Mouse (Mus musculus) adrenal gland, postnatal 36 days (tissue): ENCODE measurements around the gene Rnf121. TPM values are rescaled to one million over a fixed set of nuclear protein-coding genes. Genes with fewer than 3 reads are reported as not detected.

ENCODE experiments used
- DNase-seq, 2 experiments: peaks; one replicate each; pipeline ENCODE4 v3.0.0; 2021; ENCODE audit warnings: mixed read lengths in 1 of 2
- long read RNA-seq, 2 experiments: library from polyadenylated mRNA; stranded (forward); transcript quantifications; one replicate each; pipeline ENCODE4 v2.0.0; 2021; ENCODE audit warnings: borderline sequencing depth in 2 of 2
- total RNA-seq, 2 experiments: library from RNA; stranded (reverse); gene quantifications; 2 replicates each; pipeline ENCODE4 v1.2.3; 2021

The Rnf121 gene
- total RNA-seq = 10 to 100 TPM; 33.0 to 38.6 TPM
- long read RNA-seq, experiment 1, transcript Rnf121-202 (9 exons, 2,249 nt) = major isoform, 51 of 62 reads
- long read RNA-seq, experiment 1, partial matches to known transcripts = 2 of 62 reads
- long read RNA-seq, experiment 1, other reads (novel, unspliced or antisense) = 8 of 62 reads
- long read RNA-seq, experiment 2, transcript Rnf121-202 (9 exons, 2,249 nt) = major isoform, 6 of 7 reads
- long read RNA-seq, experiment 2, partial matches to known transcripts = 0 of 7 reads
- long read RNA-seq, experiment 2, other reads (novel, unspliced or antisense) = 1 of 7 reads

DNA sequence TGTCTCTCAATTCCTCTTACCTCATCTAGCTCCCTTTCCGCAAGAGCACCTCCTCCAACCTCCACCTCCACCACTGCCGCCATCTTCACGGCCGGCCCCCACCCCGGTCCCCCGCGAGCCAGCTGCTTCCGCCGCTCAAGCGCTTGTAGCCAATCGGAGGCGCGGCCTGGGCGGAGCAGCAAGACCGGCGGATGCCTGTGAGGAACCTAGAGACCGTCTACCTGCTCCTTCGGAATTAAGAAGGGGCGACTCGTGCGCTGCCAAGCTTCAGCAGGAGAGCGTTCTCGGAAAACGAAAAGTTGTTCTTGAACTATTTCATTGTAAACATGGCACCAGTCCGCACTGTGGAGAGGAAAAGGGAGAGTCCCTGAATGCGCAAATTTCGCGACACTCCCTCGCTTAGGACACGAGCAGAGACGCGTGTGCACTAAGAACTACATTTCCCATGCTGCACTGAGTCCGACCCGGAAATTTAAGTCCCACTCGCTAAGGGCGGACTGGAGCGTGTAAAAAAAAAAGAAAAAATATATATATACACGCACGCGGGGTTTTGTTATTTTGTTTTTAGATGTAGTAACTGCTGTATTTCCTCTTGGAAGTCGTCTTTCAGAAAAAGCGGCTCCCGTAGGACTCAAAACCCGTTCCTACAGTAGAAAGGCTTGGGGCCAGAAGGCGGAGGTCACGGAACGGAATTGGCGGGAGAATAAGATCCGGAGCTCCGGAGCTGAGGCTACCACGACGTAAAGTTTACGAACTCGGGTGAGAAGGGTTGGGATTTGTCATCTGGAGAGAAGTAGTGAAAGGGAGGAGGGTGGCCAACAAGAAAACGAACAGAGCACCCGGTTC lies at the start of gene Rnf121, which contains the start of the genes Xndc1 and Xntrpc:
Rnf121 (minus strand) TSS at position 424 of the 846 bp plus-strand sequence.
Xndc1 (plus strand) TSS at position 466 of the 846 bp plus-strand sequence.
Xntrpc (plus strand) TSS at position 668 of the 846 bp plus-strand sequence.
- DNase-seq = peak; percentile 95 to 97

DNA sequence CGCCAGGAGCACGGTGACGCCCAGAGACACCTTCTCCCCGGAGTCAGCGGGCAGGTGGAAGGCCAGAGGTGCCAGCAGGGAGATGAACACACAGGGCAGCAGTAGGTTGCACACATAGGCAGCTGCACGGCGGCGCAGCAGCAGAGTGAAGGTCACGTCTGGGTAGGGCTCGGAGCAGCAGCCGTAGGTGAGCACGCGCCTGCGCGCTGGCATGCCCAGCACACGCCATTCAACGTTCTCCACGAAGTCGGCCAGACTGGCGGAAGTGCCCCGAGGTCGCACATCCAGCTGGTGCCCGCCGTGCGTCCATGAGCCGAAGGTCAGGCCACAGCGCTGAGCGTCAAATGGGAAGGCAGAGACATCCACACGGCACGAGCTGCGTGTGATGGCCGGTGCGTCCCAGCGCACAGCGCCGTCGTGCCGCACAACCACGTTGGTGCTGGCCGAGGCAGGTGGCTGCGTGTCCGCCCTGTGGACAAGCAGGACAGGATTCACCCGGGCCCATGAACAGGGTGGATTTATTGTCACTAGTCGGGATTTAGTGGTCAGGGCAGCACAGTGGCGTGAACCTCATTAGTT lies 48.0 kb upstream of the Rnf121 start:
- no peak for DNase-seq

- DNase-seq = no peak
These were observed 44.5 kb upstream of the Rnf121 start for GRCm38 (mm10) chr7:102109746-102110145.

GRCm38 (mm10) chr7:102109171-102109570 lies 43.9 kb upstream of the Rnf121 start, which contains the start of gene Art5:
Gene Art5 (minus strand): TSS chr7:102109489.
- DNase-seq = no peak

DNA sequence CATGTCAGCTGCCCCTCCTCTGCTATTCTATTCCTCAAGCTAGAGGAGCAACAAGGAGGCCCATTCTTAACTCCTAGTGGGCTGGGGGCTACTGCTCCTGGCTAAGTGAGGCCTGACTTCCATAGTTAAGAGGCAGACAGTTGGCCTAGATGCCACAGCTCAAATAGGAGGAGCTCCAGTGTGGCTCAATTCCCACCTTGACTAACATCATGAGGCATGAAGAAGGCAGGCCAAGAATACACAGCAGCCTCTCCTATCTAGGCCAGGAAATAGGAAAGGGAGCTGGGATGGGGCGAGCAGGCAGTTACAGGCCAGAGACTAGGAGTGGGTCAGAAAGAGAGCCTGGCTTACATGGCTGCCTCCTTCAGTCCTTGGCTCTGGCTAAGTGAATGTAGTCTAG lies 42.9 kb upstream of the Rnf121 start:
- DNase-seq = no peak

DNA sequence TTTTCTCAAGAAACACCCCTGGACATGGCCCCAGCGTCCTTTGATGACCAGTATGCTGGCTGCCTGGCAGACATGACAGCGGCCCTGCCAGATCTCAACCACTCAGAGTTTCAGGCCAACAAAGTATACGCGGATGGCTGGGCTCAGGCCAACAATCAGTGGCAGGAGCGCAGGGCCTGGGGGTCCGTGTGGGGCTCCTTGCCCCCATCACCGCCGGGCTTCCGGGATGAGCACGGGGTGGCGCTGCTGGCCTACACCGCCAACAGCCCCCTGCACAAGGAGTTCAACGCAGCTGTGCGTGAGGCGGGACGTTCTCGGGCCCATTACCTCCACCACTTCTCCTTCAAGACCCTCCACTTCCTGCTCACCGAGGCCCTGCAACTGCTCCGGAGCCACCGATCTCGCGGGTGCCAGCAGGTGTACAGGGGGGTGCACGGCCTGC lies 41.5 kb upstream of the Rnf121 start:
- DNase-seq = no peak

- DNase-seq = no peak
These were observed 38.9 kb upstream of the Rnf121 start for GRCm38 (mm10) chr7:102104126-102104525.

GRCm38 (mm10) chr7:102103555-102103954 lies 38.3 kb upstream of the Rnf121 start:
- DNase-seq = no peak

DNA sequence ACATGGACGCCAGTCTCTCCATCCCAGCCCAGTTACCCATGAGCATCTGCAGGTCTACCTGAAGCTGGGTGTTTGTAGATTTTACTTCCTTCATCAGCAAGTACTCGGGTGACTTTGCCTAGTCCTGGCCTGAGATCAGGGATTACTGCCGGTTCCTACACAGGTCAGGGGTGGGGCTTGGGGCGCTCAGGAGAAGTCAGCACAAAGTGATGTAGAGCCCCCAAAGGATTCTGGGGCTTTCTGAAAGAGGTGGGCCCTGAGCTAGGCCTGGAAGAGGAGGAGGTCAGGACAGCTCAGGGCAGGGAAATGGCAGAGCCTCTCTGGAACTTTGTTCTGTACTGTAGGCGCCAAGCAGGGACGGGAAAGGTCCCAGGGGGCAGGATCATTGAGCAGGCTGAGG lies 37.4 kb upstream of the Rnf121 start:
- DNase-seq = peak in 1 of 2 experiments; percentile 36

DNA sequence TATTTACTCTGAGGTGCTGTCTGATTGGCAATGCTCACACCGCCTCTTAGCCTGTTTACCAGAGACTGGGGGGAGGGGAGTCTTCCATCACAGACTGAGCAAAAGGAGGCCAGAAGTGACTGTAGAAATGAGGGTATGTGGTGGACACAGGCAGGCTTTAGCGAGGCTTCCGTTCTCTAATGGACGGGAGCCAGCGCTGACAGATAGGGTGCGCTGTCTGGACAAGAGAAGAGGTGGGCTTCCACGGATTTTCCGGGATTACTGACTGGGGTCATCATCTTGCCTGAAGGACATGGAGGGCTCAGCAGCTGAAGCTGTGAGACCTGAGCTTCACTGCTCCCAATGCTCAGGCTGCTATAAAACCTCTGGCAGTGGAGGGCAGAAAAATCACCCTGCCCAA lies 37.0 kb upstream of the Rnf121 start:
- no peak for DNase-seq

DNA sequence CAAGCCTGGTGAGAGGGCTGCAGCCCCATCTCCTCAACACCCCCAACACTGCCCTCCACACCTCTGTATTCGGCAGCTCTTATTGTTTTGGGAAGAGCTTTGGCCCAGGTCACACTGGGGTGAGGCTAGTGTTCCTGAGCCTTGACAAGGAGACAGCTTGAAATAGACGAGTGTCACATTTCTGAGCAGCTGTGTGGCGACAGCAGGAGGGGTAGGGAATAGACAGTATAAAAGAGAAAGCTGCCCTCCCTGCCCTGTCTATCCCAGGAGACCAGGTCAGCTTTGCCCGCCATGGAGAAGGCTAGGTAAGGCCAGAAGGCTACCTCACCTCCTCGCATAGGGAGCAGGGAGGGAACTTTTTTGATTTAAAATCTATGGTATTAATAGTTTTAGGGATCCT lies 36.2 kb upstream of the Rnf121 start, which contains the start of gene Art1:
Art1 (plus strand) TSS at position 257 of the 400 bp plus-strand sequence.
- DNase-seq = no peak

GRCm38 (mm10) chr7:102100868-102101267 lies 35.6 kb upstream of the Rnf121 start:
- DNase-seq = no peak

GRCm38 (mm10) chr7:102099760-102100661 lies 34.7 kb upstream of the Rnf121 start:
- DNase-seq = no peak

DNA sequence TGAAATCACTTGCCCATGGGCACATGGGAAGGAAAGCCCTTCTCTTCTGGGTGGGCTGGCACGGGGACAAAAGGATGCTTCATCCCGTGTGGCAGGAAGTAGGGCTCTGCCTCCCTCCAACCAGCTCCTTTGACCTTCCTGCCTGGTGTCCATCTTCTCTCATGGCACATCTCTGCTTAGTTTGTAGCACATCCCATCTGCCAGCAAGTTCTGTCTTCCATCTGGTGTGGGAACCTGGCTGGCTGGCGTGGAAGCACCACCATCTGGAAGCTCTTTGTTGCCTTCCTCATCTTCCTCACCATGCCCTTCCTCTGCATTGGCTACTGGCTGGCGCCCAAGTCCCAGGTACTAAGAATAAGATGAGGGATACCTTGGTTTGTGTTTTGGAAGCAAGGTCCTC lies 22.1 kb upstream of the Rnf121 start:
- no peak for DNase-seq

DNA sequence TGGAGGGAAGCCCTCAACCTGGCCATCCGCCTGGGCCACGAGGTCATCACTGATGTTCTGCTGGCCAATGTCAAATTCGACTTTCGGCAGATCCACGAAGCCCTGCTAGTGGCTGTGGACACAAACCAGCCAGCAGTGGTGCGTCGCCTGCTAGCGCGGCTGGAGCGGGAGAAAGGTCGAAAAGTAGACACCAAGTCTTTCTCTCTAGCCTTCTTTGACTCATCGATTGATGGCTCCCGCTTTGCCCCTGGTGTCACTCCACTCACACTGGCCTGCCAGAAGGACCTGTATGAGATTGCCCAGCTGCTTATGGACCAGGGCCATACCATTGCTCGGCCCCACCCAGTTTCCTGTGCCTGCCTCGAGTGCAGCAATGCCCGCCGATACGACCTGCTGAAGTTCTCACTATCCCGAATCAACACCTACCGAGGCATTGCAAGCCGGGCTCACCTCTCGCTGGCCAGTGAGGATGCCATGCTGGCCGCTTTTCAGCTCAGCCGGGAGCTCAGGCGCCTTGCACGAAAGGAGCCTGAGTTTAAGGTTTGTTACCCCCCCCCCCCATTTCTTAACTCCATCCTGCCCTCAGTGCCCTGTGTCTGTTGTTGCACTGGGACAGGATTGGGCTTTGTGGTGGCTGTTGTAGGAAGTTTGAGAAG lies 18.9 kb upstream of the Rnf121 start:
- DNase-seq = no peak

DNA sequence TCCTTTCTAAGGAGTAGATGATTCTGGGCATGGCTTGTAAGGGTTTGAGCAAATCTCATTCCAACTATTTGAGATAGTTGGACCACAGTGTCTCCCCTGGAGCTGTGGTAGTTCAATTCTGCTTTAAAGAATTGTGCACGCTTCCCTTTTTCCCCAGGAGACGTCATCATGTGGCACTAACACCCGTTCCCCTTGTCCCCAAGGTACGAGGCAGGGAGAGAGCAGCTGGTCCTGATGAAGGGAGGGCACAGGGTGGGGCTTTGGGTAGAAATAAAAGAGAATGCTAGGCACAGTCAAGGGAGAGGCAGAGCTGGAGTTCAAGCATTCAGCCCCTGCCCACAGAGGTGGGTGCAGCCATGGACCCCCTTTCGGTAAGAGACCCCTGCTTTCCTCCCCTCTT lies 17.5 kb upstream of the Rnf121 start, which contains the start of gene Trpc2:
Trpc2 (plus strand) TSS at position 301 of the 400 bp plus-strand sequence.
- DNase-seq = no peak

DNA sequence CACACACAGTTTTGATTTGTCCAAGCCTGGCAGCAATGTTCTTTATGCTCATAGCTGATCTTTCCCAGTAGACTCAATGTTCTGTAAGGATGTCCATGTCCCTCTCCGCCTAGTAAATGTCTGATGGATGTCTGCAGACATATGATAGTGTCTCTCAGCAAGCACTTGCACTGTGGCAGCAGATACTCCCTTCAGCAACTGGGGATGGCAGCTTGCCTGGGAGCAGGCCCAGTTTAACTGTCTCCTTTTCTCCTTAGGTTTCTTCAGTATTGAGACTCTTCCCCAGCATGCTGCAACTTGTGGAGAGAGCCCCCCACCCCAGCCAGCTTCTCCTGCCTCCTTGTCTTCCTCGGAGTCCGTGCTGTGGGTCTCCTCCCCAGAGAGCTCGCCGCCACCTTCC lies 16.5 kb upstream of the Rnf121 start:
- DNase-seq = no peak

DNA sequence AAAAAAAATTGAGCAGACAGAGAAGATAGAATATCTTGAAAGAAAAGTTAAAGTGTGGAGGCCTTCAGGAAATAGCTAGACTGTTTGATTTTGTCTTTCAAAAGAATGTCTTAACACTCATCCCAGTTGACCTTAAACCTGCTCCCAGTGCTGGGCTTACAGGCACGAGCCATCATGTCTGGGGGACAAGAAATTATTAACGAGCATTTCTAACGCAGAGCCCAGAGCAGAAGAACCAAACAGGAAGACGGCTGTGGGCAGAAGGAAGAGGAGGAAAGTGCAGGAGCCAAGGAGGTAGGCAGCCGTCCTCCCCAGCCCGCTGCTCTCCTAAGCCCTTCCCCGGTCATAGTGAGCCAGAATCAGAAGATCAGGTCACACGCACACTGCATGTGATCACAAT lies 15.0 kb upstream of the Rnf121 start:
- no peak for DNase-seq

GRCm38 (mm10) chr7:102078517-102078916 lies 13.2 kb upstream of the Rnf121 start:
- DNase-seq = peak in 1 of 2 experiments; percentile 51

GRCm38 (mm10) chr7:102076714-102077296 lies 11.5 kb upstream of the Rnf121 start:
- peak in 1 of 2 experiments; percentile 41 for DNase-seq
